Mouse (Mus musculus) heart, embryonic 14.5 days (tissue): ENCODE results near the gene Atg2b. TPM values are rescaled to one million over a fixed set of nuclear protein-coding genes. Genes with fewer than 3 reads are reported as not detected.

Experiments
- ATAC-seq: fragments of 200-750 bp; cut with Nextera tagmentation; 2 replicates; pipeline ENCODE4 v1.8.0; 2017; ENCODE audit warnings: low read depth, moderate TSS enrichment; ENCODE audit not compliant: insufficient number of reproducible peaks, insufficient read depth, low FRiP score
- H3K27ac ChIP-seq, 2 experiments: fragments of 200-500 bp in 1 of 2; fragments of 300-500 bp in 1 of 2; sonication (generic) in 1 of 2; replicated peaks in 1 of 2; 2 replicates each; pipeline ENCODE4 v1.5.1; 2012 to 2014; ENCODE audit warnings: low read depth in 2 of 2, low read length in 2 of 2, control low read depth in 1 of 2, mild to moderate bottlenecking in 1 of 2, mixed read lengths in 1 of 2; ENCODE audit not compliant: control insufficient read depth in 1 of 2, insufficient read depth in 1 of 2
- H3K27me3 ChIP-seq: fragments of 300-500 bp; sonication (generic); 2 replicates; pipeline ENCODE4 v1.6.1; 2014; ENCODE audit warnings: mild to moderate bottlenecking, low read length, control low read depth; ENCODE audit not compliant: control insufficient read depth, insufficient read depth
- H3K36me3 ChIP-seq: fragments of 300-500 bp; sonication (generic); 2 replicates; pipeline ENCODE4 v1.6.1; 2014; ENCODE audit warnings: mild to moderate bottlenecking, control low read depth, low read length, mixed read lengths; ENCODE audit not compliant: control insufficient read depth, insufficient read depth
- H3K4me1 ChIP-seq, 2 experiments: fragments of 200-500 bp in 1 of 2; fragments of 300-500 bp in 1 of 2; sonication (generic) in 1 of 2; 2 replicates each; pipeline ENCODE4 v1.6.1; 2012 to 2014; ENCODE audit warnings: low read length in 2 of 2, control low read depth in 1 of 2, mixed read lengths in 1 of 2; ENCODE audit not compliant: control insufficient read depth in 2 of 2, insufficient read depth in 2 of 2
- H3K4me2 ChIP-seq: fragments of 300-500 bp; sonication (generic); 2 replicates; pipeline ENCODE4 v1.6.1; 2014; ENCODE audit warnings: mild to moderate bottlenecking, low read length
- H3K4me3 ChIP-seq, 2 experiments: fragments of 200-500 bp in 1 of 2; fragments of 300-500 bp in 1 of 2; sonication (generic) in 1 of 2; 2 replicates each; pipeline ENCODE4 v1.5.1; 2012 to 2014; ENCODE audit warnings: low read length in 2 of 2, mild to moderate bottlenecking in 2 of 2, control low read depth in 1 of 2, low read depth in 1 of 2, moderate library complexity in 1 of 2; ENCODE audit not compliant: control insufficient read depth in 1 of 2, insufficient read depth in 1 of 2
- H3K9ac ChIP-seq: fragments of 300-500 bp; sonication (generic); 2 replicates; pipeline ENCODE4 v1.6.1; 2014; ENCODE audit warnings: mild to moderate bottlenecking, low read length
- H3K9me3 ChIP-seq: fragments of 300-500 bp; sonication (generic); 2 replicates; pipeline ENCODE4 v1.6.1; 2016; ENCODE audit warnings: low read length, control low read depth; ENCODE audit not compliant: control insufficient read depth
- WGBS: fragments of 180-500 bp; shearing (Covaris S2); extraction: QIAGEN DNeasy Blood & Tissue Kit; methylation state at CpG from one replicate; pipeline ENCODE4 v1.1.7; 2014; 5-methylcytosine and 5-hydroxymethylcytosine counted together
- polyA plus RNA-seq: library from polyadenylated mRNA; unstranded; fragments of >200 nt; fragmentation: Nextera tagmentation; extraction: Ambion mirVana; gene quantifications from 2 replicates; pipeline ENCODE4 v1.2.1, GENCODE M21; 2014

Gene Atg2b
- polyA plus RNA-seq, 1 experiment from 2014 or later: 10.6 TPM

DNA sequence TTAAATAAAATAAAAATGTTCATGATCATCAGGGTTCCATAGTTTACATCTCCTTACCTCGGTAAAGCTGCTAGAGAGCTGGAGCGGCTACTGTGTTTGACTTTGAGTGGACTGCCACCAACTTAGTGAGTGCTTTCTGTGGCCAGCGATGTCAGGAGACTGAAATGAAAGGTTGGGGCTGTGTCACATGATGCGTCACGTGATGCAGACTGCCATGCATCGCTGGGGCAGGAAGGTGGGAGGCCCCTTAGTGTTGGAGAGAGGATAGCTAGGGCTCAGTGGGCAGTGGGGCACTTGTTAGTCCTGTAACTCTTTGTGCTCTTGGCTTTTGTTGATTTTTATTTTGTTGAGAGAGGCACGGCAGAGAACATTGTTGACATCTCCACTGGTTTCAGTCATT, 10.8 kb upstream of the Atg2b start:
- Histone ChIP-seq H3K4me1 (no peaks in the 10 kb centered on the region), H3K4me3 (no peak overlapping the region), H3K9me3 (no peaks in the 10 kb centered on the region), H3K9ac (no peak overlapping the region), H3K27me3 (no peaks in the 10 kb centered on the region), H3K4me2 (no peak overlapping the region), H3K27ac (no peak overlapping the region), H3K36me3 (peaks cover 26% of the 10 kb centered on the region)
- WGBS: 77% methylated on average over 7 of the region's 7 CpGs
- no peak for ATAC-seq

DNA sequence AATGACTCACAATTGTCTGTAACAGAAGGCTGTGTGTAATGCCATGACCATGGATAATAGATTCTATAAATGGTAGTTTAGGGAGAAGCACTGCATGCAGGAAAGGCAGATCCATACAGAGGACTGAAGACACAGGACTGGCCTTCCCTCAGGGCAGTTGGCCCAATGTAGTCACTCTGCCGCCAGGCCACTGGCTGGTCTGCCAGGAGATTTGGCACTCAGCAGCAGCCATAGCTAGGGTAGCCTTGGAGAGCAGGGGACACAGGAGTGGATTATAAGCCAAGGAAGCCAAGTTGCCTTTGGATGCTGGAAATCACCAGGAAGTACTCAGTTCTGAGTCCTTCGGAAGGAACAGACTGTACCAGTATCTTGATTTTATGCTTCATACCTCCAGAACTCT, 9.0 kb upstream of the Atg2b start:
- 93% methylated on average over 2 of the region's 2 CpGs for WGBS
- ATAC-seq: no peak
- no peaks in the 10 kb centered on the region for H3K9me3 ChIP-seq
- H3K9ac ChIP-seq: no peak overlapping the region
- H3K4me2 ChIP-seq: no peak overlapping the region
- no peak overlapping the region for H3K4me3 ChIP-seq
- H3K4me1 ChIP-seq: no peaks in the 10 kb centered on the region
- H3K27ac ChIP-seq: no peak overlapping the region
- peaks cover 26% of the 10 kb centered on the region for H3K36me3 ChIP-seq
- H3K27me3 ChIP-seq: no peaks in the 10 kb centered on the region

DNA sequence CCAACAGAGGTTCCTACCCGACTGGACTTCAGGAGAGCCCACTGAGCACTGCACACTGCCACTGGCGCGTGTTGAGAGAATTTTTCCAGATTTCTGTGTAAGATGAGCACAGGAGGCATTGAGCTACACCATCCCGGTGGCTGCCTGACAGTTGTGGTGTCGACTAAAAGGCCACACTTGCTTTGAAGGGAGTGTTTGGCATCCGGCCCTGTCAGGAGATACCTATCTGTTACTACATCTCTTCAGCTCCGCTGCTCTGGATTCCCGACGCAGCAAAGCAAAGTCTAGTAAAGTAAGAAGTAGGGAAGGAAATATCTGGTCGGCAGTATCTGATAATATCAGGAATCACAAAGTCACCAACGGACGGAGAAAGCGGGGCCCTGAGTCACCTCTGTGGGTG, 4.4 kb upstream of the Atg2b start:
- Histone ChIP-seq H3K4me1 (peaks cover 0 to 6% of the 10 kb centered on the region in 2 experiments; a peak in 2 of 4 replicates), H3K4me3 (no peak overlapping the region), H3K36me3 (peaks cover 25% of the 10 kb centered on the region), H3K4me2 (no peak overlapping the region), H3K9me3 (no peaks in the 10 kb centered on the region), H3K27me3 (no peaks in the 10 kb centered on the region), H3K27ac (no peak overlapping the region), H3K9ac (no peak overlapping the region)
- ATAC-seq: no peak
- WGBS: 86% methylated on average over 13 of the region's 13 CpGs

DNA sequence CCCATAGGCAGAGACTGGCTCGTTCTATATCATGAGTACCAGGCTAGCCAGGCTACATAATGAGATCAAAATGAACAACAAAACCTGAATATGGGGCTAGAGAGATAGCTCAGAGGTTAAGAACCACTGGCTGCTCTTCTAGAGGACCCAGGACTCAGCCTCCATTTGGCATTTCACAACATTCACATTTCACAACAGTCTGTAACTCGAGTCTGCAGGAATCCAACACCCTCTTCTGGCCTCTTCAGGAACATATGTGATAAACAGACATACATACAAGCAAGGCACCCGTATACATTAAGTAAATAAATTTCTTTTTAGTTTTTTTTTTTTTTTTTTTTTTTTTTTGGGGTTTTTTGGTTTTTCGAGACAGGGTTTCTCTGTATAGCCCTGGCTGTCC, 3.5 kb upstream of the Atg2b start:
- H3K9me3 ChIP-seq: no peaks in the 10 kb centered on the region
- ATAC-seq: no peak
- H3K4me1 ChIP-seq: peaks cover 2 to 12% of the 10 kb centered on the region in 2 experiments; a peak in 3 of 4 replicates
- H3K27ac ChIP-seq: no peak overlapping the region
- H3K4me3 ChIP-seq: no peak overlapping the region
- H3K4me2 ChIP-seq: no peak overlapping the region
- no peaks in the 10 kb centered on the region for H3K27me3 ChIP-seq
- H3K36me3 ChIP-seq: peaks cover 25% of the 10 kb centered on the region
- H3K9ac ChIP-seq: no peak overlapping the region
- 93% methylated on average over 4 of the region's 4 CpGs for WGBS

DNA sequence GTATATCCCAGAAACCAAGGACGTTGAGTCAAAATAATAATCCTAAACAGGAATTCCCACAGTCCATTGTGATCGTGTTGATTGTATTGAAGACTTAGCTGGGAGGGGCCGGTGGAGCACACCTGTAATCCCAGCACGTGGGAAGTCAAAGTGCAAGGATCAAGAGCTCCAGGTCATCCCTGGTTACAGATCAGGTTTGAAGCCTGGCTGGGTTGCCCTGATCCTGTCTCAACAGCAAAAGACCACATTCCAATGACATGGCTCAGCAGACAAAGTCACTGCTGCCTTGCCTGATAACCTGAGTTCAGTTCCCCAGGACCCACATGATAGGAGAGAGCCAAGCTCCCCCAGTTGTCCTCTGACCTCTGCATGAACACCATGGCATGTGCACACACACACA, 2.4 kb upstream of the Atg2b start:
- Histone ChIP-seq H3K27ac (no peak overlapping the region), H3K9me3 (no peaks in the 10 kb centered on the region), H3K36me3 (peaks cover 25% of the 10 kb centered on the region), H3K9ac (no peak overlapping the region), H3K4me2 (no peak overlapping the region), H3K4me3 (no peak overlapping the region), H3K27me3 (no peaks in the 10 kb centered on the region), H3K4me1 (peaks cover 5 to 19% of the 10 kb centered on the region in 2 experiments)
- ATAC-seq: no peak
- WGBS: 80% methylated on average over 4 of the region's 4 CpGs

DNA sequence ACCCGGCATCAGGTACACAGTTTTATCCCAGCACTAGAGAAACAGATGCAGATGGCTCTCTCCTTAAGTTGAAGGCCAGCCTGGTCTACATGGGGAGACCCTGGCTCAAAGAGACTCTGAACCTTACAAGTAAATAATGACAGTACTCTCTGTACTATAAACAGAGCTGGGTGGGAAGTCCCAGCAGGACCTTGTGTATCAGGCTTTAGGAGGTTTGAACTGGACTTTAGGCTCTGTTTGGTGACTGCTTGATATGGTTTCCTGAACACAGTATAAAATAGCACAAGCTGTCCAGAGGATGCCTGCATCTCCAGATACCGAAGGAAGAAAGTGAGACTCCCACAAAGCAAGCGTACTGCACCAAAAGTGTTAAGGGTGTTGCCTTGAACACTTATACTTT, 1.8 kb upstream of the Atg2b start:
- WGBS: 82% methylated on average over 3 of the region's 3 CpGs
- no peak for ATAC-seq
- peaks cover 20% of the 10 kb centered on the region for H3K36me3 ChIP-seq
- H3K9me3 ChIP-seq: no peaks in the 10 kb centered on the region
- peaks cover 5 to 19% of the 10 kb centered on the region in 2 experiments for H3K4me1 ChIP-seq
- no peak overlapping the region for H3K27ac ChIP-seq
- no peak overlapping the region for H3K4me3 ChIP-seq
- H3K4me2 ChIP-seq: no peak overlapping the region
- H3K27me3 ChIP-seq: no peaks in the 10 kb centered on the region
- no peak overlapping the region for H3K9ac ChIP-seq

DNA sequence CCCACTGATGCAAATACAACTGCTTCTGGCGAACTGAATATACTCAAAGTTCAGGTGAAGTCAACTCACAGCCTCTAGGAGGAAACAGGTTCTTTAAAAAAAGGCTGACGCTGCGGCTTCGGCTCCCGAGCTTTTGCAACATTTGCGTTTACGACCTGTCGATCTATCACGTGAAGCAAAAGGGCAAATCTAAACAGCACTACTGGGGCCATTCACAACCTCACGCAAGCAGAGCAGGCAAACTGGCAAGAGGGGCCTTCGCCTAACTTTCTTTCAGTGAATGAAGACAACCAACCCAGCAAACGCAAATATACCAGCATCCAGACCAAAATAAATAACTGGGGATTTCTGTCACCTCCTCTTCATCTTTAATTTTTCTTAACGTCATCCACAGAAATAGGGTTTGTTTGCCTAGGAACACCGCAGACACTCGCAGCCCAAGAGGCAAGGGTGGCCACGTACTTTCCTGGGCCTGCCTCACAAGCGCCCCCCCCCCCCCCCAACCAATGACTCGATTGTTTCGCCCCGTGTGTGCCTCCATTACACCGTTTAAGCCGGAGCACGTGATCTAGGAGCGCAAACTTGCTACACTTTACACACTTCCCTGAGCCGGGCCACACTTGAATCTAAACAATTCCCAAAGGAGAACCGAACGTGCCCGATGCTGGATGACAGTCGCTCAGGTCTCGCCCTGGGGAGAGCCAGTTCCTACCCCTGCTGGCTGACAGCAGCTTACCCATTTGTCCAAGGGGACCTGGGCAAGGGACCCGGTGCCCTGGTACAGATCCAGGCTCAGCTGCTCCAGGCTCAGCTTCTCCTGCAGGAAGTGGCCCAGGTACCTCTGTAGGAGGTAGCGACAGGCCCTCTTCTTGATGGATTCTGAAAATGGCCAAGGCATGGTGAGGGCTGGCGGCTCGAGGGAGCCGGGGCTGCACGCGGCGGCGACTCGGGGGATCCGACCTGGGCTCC, 794 bp downstream of the Atg2b start, which contains the start of gene Gskip:
Gskip (plus strand) TSS at position 897 of the 969 bp plus-strand sequence.
- Histone ChIP-seq H3K4me1 (peaks cover 5 to 19% of the 10 kb centered on the region in 2 experiments), H3K4me2 (peak within 1 kb of the TSS; percentile 77), H3K9me3 (no peaks in the 10 kb centered on the region), H3K9ac (peak within 1 kb of the TSS; percentile 92), H3K27me3 (no peaks in the 10 kb centered on the region), H3K36me3 (peaks cover 11% of the 10 kb centered on the region; the same call in 1 of the 2 replicates), H3K27ac (peak within 1 kb of the TSS; percentile 92), H3K4me3 (peak within 1 kb of the TSS; percentile 81 to 83)
- ATAC-seq: peak; percentile 17
- 2% methylated on average over 40 of the region's 41 CpGs for WGBS
